Mouse (Mus musculus): ENCODE data around the gene Kbtbd3.

The Kbtbd3 gene

GRCm38 (mm10) chr9:4309351-4310085, at the start of gene Kbtbd3, which contains the start of gene Aasdhppt:
Kbtbd3 (plus strand) TSS chr9:4309833.
Aasdhppt (minus strand) TSS chr9:4309471.
- DNase-seq = peak; percentile 99

- peak; percentile 82 to 84 for DNase-seq
These were observed 49.5 kb upstream of the Kbtbd3 start for GRCm38 (mm10) chr9:4259841-4260745.

GRCm38 (mm10) chr9:4260746-4261090, 48.9 kb upstream of the Kbtbd3 start:
- no peak for DNase-seq

- DNase-seq = no peak
These were observed 42.8 kb upstream of the Kbtbd3 start for GRCm38 (mm10) chr9:4266881-4267280.

- peak in 1 of 2 experiments; percentile 7 for DNase-seq
These were observed 25.8 kb upstream of the Kbtbd3 start for GRCm38 (mm10) chr9:4283850-4284249.

GRCm38 (mm10) chr9:4300466-4300865, 9.2 kb upstream of the Kbtbd3 start:
- no peak for DNase-seq

GRCm38 (mm10) chr9:4304867-4305266, 4.8 kb upstream of the Kbtbd3 start:
- peak in 1 of 2 experiments; percentile 10 for DNase-seq

GRCm38 (mm10) chr9:4308628-4309350, 844 bp upstream of the Kbtbd3 start:
- DNase-seq = no peak

GRCm38 (mm10) chr9:4310706-4311105, 1.1 kb downstream of the Kbtbd3 start:
- DNase-seq = no peak

GRCm38 (mm10) chr9:4311162-4311561, 1.5 kb downstream of the Kbtbd3 start:
- DNase-seq = no peak

GRCm38 (mm10) chr9:4313946-4314345, 4.3 kb downstream of the Kbtbd3 start:
- peak; percentile 21 to 25 for DNase-seq

- DNase-seq = no peak
These were observed 6.1 kb downstream of the Kbtbd3 start for GRCm38 (mm10) chr9:4315746-4316145.

GRCm38 (mm10) chr9:4318939-4319721, 9.5 kb downstream of the Kbtbd3 start:
- DNase-seq = no peak

GRCm38 (mm10) chr9:4353163-4353562, 43.5 kb downstream of the Kbtbd3 start:
- no peak for DNase-seq

- DNase-seq = peak; percentile 98 to 99
These were observed 66.4 kb downstream of the Kbtbd3 start, which contains the start of gene Msantd4 for GRCm38 (mm10) chr9:4375828-4376639. Msantd4 (plus strand) TSS chr9:4376562.

GRCm38 (mm10) chr9:4376640-4377120, 67.0 kb downstream of the Kbtbd3 start:
- peak in 1 of 2 experiments; percentile 68 for DNase-seq

Measured in cerebellum, postnatal 10 days (tissue).